Mouse (Mus musculus): ENCODE measurements at regions not wholly inside any gene's neighbourhood (a gene's known extent, or its start where the extent isn't known, plus 50 kb on each side); places are given as distances from the start of the nearest gene placed in this dataset.

DNA sequence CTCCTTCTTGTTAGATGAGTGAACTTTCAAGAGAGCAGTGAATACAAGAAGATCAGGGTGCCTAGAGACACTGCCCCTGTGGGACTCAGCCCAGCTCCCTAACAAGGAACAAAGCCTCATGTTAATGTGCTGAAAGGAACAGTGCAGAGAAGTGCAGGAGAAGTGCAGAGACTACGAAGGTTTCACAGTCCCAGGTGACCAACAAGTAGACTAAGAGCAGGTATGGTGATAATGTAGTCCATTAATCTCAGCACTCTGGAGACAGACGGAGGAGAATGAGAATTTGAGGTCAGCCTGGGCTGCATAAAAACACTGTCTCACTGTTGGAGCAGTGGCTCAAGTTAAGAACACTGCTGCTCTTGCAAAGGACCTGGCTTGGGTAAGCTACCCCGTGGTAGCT is 144.1 kb downstream of the Zfp36l1 start:
- TF ChIP-seq CTCF (IDR thresholded peaks at IDR 0.05 in 2 of 3, conservative IDR thresholded peaks at IDR 0.05 in 1 of 3; ENCODE audit: control insufficient read depth in 1 of 3, insufficient read depth in 1 of 3, low read depth in 2 of 3, low read length in 3 of 3, poor library complexity in 1 of 3, severe bottlenecking in 1 of 3) (no peak), ZC3H11A (IDR thresholded peaks at IDR 0.05; ENCODE audit: low read depth, low read length) (no peak), MAZ (IDR thresholded peaks at IDR 0.05; ENCODE audit: low read depth, low read length) (no peak), POLR2AphosphoS5 (IDR thresholded peaks at IDR 0.05; ENCODE audit: borderline replicate concordance, low read depth, low read length) (no peak), EP300 (IDR thresholded peaks at IDR 0.05; ENCODE audit: low read depth in 1 of 2, low read length in 2 of 2) (no peak)
